Mouse (Mus musculus) gastrocnemius, postnatal 36 days (tissue): ENCODE measurements around the gene Spen. TPM values are rescaled to one million over a fixed set of nuclear protein-coding genes. Genes with fewer than 3 reads are reported as not detected.

Experiments used
- DNase-seq, 2 experiments: peaks; one replicate each; pipeline ENCODE4 v3.0.0; 2022
- intact Hi-C: fragments of 180-260 bp; cut with DNase I; formaldehyde crosslinking; loops from one replicate; pipeline ENCODE4 v1.15.1; 2025
- total RNA-seq, 2 experiments: library from RNA; stranded (reverse); gene quantifications; 2 replicates each; pipeline ENCODE4 v1.2.3; 2021

The Spen gene
- total RNA-seq, 2 experiments from 2014 or later: 17.1 to 21.8 TPM

DNA sequence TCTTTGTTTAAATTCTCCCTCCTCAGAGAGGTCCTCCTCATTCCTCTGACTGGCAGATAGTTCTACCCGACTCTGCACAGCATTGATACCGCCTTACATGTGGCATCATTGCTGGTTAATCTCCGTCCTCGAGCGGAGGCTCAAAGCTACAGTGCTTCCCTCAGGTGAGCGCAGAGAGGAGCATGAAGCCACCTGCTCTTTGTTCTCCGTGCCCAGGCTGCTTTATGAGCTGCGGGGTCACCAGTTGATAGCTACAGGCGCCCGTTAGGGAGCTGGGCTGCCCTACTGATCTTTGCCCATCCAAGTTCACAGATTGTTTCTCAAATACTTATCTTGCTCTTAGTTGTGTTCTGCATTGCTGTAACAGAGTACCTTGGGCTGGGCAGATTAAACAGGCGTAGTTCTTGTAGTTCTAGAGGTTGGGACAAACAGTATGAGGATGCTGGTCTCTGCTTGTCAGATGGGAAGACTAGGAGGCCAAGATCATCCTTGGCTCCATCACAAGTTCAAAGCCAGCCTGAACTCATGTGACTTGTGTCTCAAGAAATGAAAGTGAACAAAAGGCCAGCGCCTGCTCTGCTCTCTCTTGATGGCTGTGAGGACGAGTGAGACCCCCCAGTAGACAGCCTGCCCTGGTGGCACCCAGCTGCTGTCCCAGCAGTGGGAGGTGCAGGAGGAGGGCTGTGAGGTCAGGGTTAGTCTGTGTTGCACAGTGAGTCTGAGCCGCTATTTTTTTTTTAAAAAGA, 82.0 kb downstream of the Spen start:
- DNase-seq: no peak
- intact Hi-C loops: no loop called here

DNA sequence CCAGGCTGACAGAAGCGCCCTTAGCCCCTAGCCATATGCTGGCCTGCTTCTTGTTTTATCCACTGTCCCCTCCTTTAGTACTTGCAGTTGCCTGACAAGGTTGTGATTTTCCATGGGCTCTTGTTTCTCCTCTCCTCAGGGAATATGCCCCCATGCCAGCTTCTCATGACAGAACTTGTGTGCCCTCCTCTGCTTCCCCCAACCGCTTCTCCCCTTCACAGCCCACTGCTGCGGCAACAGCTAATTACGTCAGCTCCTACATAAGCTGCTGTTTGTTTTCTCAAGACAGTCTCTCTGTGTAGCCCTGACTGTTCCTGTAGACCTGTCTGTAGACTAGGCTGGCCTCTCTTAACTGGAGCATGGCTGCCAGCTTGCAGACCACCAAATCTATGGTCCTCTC, 82.9 kb downstream of the Spen start:
- intact Hi-C loops: no loop called here
- no peak for DNase-seq

DNA sequence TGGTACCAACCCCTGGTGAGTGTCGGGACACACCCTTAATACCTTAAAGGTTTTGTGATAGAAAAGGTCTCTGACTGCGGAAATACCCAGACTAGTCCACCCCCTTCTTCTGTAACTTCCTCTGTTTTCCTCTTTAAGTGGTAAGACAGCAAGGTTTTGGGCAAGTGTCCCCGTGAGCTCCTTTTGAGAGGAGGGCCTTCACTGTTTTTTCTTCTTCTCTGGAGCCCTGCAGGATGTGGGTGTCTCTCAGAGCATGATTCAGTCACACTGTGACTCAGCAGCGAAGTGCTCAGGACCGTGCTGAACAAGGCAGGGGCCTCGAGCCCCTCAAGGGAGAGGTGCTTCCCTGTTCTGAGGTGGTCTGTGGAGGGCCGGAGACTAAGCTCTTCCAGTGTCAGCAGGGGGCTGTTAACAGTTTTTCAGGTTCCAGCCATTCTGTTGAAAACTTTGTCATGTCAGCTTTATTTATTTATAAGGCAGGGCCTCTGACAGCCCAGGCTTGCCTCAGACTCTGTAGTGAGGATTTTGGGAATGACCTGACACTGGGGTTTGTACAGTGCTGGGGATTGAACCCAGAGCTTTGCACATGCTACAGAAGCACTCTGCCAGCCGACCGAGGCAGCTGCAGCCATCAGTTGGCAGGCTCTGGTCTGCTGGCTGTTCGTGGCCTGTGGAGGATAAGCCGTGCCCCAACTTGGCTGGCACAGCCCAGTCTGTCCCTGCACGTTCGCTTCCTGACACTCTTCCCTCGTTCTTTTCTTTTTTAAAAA, 83.6 kb downstream of the Spen start:
- intact Hi-C loops: no loop called here
- no peak for DNase-seq

DNA sequence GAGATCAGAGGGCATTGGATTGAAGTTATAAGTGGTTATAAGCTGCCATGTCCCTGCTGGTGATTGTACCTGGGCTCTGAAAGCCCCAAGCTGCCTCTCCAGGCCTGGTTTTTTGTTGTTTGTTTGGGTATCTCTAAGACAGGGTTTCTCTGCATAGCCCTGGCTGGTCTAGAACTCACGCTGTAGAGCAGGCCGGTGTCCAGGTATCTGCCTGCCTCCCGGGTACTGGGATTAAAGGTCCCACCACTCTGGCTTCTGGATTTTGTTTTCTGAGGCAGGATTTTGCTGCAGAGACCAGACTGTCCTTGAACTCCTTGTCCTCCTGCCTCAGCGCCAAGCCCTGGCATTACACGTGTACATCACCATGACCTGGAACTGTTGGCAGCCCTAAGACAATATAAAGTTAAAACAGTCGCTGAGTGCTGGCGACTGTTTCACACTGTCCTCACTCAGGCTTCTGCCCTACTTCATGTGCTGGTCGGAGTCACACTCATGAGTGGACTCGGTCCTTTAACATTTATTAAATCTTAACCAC, 86.4 kb downstream of the Spen start:
- no peak for DNase-seq
- intact Hi-C loops: no loop called here

DNA sequence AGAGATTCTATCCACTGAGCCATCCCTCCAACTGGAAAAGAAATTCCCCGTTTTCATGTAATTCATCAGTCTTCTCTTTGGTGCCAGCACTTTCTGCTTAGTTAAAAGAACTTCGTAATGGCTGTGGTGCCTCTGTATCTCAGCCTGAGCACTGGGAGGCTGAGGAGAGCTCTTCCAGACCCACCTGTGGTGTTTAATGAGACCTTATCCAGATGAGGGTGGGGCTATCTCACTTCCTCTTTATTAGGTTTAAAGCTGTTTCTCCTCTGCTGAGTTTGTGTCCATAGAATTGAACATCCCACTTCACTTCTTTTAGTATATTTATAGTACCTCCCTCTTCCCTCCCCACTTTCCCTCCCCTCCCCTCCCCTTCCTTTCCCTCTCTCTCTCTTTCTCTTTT, 87.1 kb downstream of the Spen start:
- intact Hi-C loops: no loop called here
- DNase-seq: no peak

DNA sequence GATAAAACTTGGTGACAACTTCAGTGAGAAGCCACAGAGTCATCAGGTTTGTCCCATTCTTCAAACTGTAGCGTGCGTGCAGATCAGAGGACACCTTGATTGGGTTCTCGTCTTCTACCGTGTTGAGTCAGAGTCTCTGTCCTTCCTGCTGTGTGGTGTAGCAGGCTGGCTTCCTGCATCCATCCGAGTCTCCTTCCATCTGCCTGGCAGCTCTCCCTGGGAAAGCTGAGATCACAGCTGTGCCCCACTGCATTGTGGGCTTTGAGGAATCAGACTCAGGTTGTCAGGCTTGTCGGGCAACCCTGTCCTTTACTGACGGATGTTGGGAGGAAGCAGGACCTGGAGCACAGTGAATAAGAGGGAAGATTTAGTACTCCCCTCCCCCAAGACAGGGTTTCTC, 92.2 kb downstream of the Spen start:
- intact Hi-C loops: no loop called here
- no peak for DNase-seq

DNA sequence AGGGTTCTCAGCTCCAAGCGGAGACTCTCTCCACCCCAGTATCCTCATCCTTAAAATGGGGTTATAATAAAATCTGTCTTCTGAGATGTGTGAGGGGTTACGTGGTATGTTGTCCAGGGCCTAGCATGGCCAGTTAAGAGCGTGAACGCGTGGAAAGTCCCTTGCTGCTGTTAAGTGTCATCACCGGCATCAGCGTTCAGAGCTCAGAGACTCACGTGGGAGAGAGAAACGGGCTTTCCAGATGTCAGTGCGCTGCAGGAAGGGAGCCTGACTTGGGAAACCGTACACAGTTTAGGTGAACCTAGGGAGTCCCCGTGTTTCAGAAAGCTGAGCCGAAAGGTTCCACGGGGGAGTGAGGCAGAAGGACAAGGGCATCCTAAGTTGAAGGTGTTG, 93.1 kb downstream of the Spen start:
- intact Hi-C loops: no loop called here

DNA sequence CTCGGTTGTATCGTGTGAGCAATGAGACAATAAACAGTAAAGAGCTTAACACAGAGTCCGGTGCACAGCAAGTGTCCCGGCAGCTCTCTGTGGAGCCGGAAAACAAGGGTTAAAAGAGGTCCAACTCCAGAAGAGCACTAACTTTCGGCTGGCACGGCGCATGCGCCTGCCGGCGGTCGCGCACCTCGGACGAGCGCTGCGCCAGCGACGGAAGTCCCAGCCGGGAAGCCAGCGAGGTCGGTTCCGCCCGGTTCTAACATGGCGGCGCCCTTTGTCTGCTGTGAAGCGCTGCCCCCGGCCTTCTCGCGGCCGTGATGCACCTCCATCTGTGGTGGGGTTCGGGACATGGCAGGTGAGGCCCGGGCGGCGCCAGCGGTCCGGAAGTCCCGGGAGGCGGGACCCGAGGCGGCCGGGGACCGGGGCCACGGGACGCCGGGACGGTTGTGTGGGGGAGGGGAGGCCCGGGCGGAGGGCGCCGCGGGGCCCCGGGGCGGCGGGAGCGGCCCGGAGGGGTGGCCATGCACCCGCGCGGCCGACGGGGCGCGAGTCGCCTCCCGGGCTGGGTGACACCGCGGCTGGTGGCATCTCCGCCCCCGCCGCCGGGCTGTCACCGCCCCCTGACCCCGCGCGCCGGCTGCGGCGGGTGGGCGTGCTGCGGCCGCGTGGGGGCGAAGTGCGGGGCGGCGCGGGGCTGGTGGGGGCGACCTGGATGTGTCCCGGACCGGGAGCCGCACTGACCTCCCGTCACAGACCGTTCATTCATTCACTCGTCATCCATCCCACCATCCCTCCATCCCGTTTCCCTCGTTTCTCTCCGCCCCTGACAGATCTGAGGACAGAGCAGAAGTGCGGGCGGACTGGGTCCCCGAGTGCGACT, 93.7 kb downstream of the Spen start, which contains the start of gene Zbtb17:
Zbtb17 (plus strand) TSS at position 204 of the 877 bp plus-strand sequence.
- intact Hi-C loops: no loop called here
- peak; percentile 83 to 86 for DNase-seq

More for the DNA sequence above, 93.1 kb downstream of the Spen start:
- DNase-seq: no peak

DNA sequence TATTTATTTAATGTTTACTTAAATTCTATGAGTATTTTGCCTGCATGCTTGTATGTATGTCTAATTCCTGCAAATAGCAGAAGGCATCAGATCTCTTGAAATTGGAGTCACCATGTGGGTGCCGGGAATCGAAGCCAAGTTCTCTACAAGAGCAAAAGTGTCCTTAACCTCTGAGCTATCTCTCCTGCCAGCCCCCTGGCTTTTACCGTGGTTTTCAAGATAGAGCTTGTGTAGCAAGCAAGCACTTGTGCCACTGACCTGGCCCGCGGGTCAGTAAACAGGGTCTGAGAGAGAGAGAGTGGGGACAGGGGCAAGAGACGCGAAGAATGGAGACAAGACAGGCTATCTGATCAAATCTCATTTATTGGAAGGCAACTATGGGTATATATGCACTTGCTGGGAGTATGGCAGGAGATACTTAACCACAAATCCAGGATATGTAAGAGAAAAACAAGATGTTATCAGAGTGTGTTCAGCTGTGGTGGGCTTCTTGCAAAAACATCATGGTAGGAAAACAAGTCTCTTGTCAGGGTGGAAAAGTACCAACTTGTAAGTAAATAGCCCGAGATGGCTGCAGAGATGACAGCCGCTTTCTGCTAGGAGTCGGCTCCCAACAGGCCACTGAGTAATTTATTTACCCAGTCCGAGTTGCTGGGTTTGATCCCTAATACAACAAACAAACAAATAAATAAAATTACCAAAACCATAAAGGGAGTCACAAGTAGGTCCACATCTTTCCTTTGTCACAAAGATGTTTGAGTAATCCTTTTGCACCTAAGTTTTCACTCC, 94.6 kb downstream of the Spen start:
- intact Hi-C loops: no loop called here
- no peak for DNase-seq

DNA sequence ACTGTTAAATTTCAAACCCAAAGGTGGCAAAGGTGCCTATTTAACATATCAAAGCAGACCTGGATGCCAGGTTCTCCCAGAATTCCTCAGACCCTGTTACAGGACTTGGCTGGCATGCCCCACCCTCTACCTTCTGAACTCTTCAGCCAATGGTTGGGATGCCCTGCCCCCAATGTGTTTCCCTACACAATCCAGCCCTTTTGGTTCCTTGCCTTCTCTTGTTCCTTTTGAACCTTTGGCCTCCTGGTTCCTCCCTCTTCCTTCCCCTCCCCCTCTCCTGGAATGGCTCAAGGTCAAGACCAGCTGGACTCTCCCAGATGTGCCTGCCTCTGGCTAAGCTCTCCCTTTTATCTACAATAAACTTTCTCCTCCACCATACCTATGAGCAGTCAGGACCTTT, 97.5 kb downstream of the Spen start:
- no peak for DNase-seq
- intact Hi-C loops: no loop called here

DNA sequence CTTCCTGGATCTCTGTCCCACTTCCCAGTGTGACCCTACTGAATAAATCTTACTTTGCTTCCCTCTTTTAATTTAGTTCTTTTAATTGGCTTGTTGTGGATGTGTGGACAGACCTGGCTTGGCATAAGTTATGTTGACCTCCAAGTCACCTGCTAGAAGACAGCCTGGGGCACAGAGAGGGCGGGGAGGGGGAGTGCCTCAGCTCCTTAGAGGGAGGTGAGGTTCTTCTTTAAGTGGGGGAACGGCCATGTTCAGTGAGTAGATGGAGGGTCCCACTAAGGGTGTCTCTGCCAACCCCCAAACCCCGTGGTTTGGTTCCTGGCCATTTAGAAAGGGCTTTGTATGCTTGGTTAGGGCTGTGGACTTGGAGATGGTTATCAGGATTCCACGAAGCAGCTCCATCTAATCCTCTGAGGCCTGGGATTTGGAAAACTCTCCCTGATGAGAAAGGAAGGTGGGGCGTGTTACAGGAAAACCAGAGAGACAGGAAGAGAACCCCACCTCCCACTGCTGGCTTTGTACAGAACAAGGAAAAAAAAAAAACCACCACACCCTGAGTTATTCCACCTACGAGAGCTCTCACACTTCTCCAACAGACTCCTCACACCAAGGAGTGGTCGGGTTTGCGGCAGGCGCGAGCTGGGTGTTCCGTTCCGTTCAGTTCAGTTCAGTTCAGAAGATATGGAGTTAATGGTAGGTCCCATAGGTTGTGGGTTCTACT, 99.2 kb downstream of the Spen start:
- intact Hi-C loops: no loop called here
- no peak for DNase-seq

DNA sequence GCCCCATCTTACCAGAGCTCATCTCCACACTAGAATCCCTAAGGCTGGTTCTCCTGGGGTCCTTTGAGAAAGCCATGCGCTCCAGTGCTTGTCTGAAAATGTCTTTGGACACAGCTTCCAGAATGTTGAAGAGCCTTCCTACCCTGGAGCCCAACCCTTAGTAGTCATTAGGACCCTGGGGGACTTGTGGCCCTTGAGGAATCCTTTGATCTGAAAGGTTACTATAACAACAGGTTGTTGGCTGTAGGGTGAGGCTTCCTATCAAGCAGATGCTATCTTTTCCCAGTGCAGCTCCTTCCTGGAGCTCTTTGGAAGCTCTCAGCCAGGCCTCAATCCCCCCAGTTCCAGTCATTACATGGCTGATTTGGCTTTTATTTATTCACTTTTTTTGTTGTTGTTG, 102.4 kb downstream of the Spen start, which contains the start of gene Srarp:
Srarp (minus strand) TSS at position 132 of the 400 bp plus-strand sequence.
- intact Hi-C loops: no loop called here
- DNase-seq: no peak

DNA sequence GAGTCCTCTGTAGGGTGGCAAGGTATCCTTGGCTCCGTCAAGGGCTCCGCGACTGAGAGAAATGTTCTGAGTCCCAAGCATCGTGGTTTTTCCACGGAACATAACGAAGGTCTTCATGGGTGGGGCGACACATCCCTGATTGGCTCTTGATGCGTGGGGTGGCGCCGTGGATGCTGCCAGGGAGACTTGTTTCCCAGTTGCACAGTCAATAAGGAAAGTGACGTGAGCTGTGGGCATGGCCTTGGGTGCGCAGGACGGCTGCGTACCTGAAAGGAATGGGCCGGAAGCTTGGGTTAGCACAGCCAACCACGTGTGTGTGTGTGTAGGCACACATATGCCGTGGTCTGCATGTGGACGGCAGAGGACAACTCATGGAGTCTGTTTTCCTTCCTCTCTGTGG, 105.2 kb downstream of the Spen start:
- DNase-seq: no peak
- intact Hi-C loops: loop anchor here (5.0 kb wide), 1 partner anchor 74 kb away; no protein-coding TSS in a partner anchor

DNA sequence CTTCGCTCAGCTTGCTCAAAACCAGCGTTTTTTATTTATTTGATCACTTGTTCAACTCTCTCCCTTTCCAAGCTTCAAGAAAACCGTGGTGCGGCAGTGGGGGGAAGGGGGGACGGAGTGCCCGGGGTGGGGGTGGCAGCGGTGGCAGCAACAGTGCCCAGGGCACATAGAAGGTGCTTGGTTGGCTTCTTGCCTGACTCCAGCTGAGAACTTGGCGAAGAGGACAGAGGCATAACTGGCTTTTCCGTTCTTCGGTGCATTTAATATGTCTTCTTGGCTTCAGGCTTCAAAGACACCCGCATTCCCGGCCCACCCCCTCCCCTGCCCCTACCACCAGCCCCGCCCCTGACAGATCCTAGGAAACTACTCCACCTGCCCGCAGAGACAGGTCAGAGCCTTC, 105.7 kb downstream of the Spen start:
- no peak for DNase-seq
- intact Hi-C loops: loop anchor here (5.0 kb wide), 1 partner anchor 75 kb away; no protein-coding TSS in a partner anchor

DNA sequence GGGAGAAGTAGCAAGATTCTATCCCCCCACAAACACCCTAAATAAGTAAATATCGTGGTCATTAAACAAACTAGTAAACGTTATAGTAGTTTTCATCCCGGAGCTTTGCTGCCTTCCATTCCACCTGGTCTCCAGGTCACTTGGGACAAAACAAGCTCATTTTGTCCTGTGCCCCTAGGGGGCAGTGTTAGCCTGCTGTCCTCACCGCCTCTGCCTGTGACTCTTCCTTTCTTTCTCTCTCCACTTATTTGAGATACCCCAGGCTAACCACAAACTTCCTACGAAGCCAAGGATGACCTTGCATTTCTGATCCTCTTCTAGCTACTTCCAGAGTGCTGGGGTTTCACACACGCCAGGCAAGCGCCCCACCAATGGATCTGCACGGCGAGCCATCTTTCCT, 107.4 kb downstream of the Spen start:
- peak; percentile 61 to 68 for DNase-seq
- intact Hi-C loops: loop anchor here (2.0 to 5.0 kb wide), 3 partner anchors 26 to 130 kb away; no protein-coding TSS in a partner anchor

DNA sequence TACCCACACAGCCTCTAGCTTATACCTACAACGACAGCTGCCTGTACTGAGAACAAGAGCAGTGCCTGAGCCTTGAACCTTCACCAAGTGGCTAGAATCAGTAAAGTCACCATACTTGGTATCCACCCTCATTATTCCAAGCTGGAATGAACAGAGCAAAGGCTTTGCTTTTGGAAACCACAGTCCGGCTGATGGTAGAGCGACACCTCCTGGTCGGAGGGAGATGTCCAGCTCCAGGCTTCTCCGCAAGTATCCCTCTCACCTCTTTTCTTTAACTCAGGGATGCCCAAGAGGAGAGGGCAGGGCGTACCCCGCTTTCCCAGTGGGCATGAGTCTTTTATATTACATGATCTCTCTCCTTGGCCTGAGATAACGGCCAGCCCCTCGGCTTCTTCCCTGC, 108.5 kb downstream of the Spen start:
- intact Hi-C loops: loop anchor here (2.0 to 5.0 kb wide), 3 partner anchors 25 to 131 kb away; no protein-coding TSS in a partner anchor
- DNase-seq: no peak

DNA sequence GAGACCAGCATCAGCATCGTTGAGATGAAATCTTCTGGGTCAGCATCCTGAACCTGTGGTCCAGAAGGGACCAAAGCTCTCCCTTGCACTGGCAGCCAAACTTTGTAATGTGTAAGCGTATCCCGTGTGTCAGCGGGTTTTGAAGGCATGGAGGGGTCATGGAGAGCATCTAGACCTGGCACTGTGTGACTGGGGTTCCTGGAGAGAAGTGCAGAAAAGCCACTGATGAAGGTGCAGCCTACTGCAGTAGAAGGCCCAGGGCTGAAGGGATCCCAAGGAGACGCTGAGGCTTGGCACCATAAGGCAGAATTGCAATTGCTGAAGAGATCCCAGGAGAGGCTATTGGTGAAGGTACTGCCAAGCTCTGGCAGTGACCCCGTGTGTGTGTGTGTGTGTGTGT, 109.0 kb downstream of the Spen start:
- intact Hi-C loops: no loop called here
- no peak for DNase-seq

DNA sequence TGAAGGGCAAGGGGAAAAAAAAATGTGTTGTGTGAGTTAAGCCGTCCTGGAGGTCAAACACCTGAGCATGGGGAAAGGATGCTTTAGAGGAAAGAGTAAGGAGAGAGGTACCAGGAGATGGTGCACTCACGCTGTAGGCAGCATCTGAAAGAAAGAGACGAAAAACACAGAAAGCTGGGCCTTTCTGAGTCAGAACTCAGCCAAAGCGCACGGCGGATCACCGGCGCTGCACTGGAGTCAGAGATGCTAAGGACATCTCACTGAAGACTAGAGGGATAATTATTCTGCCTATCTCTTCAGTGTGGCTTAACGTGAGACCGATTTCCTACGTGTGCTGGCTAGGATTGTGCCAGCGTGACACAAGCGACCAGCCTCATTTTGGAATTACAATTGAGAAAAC, 110.5 kb downstream of the Spen start:
- DNase-seq: no peak
- intact Hi-C loops: no loop called here
